Mouse (Mus musculus) megakaryocyte-erythroid progenitor cell, adult 5-6 weeks (primary cell): ENCODE measurements around the gene B3galt4. TPM values are rescaled to one million over a fixed set of nuclear protein-coding genes. Genes with fewer than 3 reads are reported as not detected.
"Not testable (repeated sequence)": the region's sequence is repeated elsewhere in the genome, so short reads cannot be mapped to it uniquely, and the experiment has no call there.

Source experiments
- ATAC-seq: replicated peaks from 2 replicates; pipeline ENCODE4 v1.8.0; 2016; ENCODE audit warnings: mild to moderate bottlenecking, inconsistent platforms; ENCODE audit not compliant: severe bottlenecking, poor library complexity, low FRiP score, low TSS enrichment
- total RNA-seq, 2 experiments: library from RNA; stranded (forward) in 1 of 2; stranded (reverse) in 1 of 2; fragments of 200-1000, 215-1000 nt in 1 of 2; fragments of >200 nt in 1 of 2; fragmentation: Nextera tagmentation in 1 of 2; gene quantifications; 2 replicates each; pipeline ENCODE4 v1.2.3; 2014 to 2017

The B3galt4 gene
- total RNA-seq (2014; fragmentation: Nextera tagmentation) (0.90 and 1.8 TPM in 2 replicates), total RNA-seq (2017) (2.7 TPM in 1 of 2 replicates, not detected in the other)

GRCm38 (mm10) chr17:33951021-33951946 is at the start of gene B3galt4:
Gene B3galt4 (minus strand): TSS chr17:33951488.
- peak; percentile 69 for ATAC-seq

GRCm38 (mm10) chr17:34000796-34001195 is 49.5 kb upstream of the B3galt4 start:
- ATAC-seq: not testable (repeated sequence)

- ATAC-seq: peak; percentile 96
Measured at GRCm38 (mm10) chr17:34000150-34000537, 48.9 kb upstream of the B3galt4 start, which contains the start of gene H2-K1. Gene H2-K1 (minus strand): TSS chr17:34000347.

GRCm38 (mm10) chr17:33999341-34000149 is 48.3 kb upstream of the B3galt4 start:
- ATAC-seq: no peak

GRCm38 (mm10) chr17:33998697-33999096 is 47.4 kb upstream of the B3galt4 start:
- not testable (repeated sequence) for ATAC-seq

- ATAC-seq: not testable (repeated sequence)
Measured at GRCm38 (mm10) chr17:33997025-33997424, 45.7 kb upstream of the B3galt4 start.

- no peak for ATAC-seq
Measured at GRCm38 (mm10) chr17:33995651-33996050, 44.4 kb upstream of the B3galt4 start.

- ATAC-seq: no peak
Measured at GRCm38 (mm10) chr17:33994959-33995358, 43.7 kb upstream of the B3galt4 start.

- peak; percentile 73 for ATAC-seq
Measured at GRCm38 (mm10) chr17:33991788-33992664, 40.7 kb upstream of the B3galt4 start.

- not testable (repeated sequence) for ATAC-seq
Measured at GRCm38 (mm10) chr17:33982136-33982535, 30.8 kb upstream of the B3galt4 start.

GRCm38 (mm10) chr17:33981192-33981909 is 30.1 kb upstream of the B3galt4 start:
- ATAC-seq: peak; percentile 81

- ATAC-seq: no peak
Measured at GRCm38 (mm10) chr17:33980181-33981035, 29.1 kb upstream of the B3galt4 start.

GRCm38 (mm10) chr17:33979512-33980050 is 28.3 kb upstream of the B3galt4 start:
- ATAC-seq: no peak

- peak; percentile 82 for ATAC-seq
Measured at GRCm38 (mm10) chr17:33978631-33979031, 27.3 kb upstream of the B3galt4 start.

GRCm38 (mm10) chr17:33977861-33978557 is 26.7 kb upstream of the B3galt4 start:
- ATAC-seq: no peak

GRCm38 (mm10) chr17:33973572-33973971 is 22.3 kb upstream of the B3galt4 start:
- no peak for ATAC-seq

GRCm38 (mm10) chr17:33972691-33973090 is 21.4 kb upstream of the B3galt4 start:
- 0 out of 2 replicates have a peak, but pooled peaks have one; percentile 53 for ATAC-seq
